Mouse (Mus musculus): Measurements from ENCODE around the gene Gm49322.

Gm49322 gene

GRCm38 (mm10) chr10:80584045-80584488, 21.8 kb upstream of the Gm49322 start:
- DNase-seq (ENCODE audit: low spot score in 2 of 2), result no peak

DNA sequence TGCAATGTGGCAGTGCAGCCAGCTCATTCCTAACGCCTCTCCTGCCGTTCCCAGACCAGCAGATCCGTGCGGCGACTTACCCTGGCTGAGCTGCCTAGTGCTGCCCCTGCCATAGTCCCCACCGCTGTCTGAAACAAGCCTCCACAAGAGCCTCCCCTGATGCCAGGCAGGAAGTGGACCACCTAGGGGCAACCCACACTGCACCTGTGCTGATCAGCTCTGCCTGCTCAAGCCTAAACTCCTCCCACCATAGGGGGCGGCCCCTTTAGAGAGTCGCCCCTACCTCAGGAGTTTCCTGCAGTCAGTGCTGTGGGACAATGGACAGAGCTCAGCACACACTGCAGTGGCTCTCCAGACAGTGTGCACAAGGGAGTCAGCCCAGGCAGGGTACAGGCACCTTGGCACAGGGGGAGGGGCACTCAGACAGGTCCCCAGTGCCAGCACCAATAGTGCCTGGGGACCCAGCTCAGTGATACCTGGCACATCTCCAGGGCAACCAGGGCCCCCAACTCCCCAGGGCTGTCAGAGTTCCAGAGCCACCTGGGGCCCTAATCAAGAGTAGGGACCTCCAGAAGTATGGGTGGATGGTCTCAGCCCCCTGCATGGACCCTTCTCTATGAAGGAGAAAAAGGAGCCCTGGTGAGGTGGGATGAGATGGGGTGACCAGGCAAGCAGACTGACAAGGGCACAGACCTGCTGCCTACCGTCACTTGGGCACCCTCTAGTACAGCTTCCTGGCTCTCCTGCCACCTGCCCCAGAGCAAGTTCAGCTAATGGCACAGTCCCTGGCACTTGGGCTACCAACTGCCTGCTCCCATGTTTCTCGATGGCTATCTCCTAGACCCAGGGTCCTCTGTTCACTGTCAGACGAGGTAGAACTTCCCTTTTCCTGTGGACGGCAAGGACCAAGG, 20.9 kb upstream of the Gm49322 start:
- no peak for DNase-seq (ENCODE audit: low spot score in 2 of 2)

- DNase-seq (ENCODE audit: low spot score in 2 of 2), result no peak
Observed at GRCm38 (mm10) chr10:80585581-80585980, 20.2 kb upstream of the Gm49322 start.

DNA sequence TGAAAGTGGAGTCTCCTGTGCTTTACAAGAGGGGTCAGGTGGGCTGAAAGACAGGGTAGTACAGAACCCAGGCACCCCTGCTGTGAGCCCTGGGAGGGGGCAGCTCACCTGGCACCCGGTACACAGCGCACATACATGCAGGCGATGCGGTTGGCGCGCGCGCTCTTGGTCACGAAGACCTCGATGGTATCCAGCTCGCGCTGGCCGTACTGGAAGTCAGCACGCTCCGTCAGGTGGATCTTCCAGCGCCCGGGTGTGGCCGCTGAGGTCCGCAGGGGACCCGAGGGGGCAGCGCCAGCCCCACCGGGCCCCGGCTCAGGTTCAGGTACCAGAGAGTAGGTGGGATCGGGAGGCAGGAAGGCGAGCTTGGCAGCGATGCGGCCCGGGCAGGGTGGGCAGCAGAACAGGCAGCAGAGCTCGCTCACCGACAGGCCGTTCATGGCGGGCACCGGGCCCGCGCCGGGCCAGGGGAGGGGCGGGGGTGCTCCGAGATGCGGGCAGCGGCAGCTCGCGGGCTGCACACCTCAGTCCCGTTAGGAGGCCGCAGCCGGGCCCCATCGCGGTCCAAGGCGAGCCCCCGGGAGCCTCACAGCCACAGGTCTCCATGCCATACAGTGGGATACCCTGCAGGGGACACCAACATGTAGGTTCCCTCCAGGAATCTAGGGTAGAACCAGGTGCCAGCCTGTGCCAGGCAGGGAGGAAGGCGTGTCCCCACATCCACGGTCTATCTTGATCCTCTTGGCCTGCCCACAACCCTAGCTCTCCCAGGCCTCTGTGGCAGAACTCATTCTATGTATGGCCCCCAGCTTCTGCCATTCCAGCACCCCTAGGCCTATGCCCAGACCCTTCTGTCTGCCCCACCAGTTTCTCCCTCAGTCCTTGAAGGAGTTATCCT, 19.2 kb upstream of the Gm49322 start:
- DNase-seq (ENCODE audit: low spot score in 2 of 2), result no peak

DNA sequence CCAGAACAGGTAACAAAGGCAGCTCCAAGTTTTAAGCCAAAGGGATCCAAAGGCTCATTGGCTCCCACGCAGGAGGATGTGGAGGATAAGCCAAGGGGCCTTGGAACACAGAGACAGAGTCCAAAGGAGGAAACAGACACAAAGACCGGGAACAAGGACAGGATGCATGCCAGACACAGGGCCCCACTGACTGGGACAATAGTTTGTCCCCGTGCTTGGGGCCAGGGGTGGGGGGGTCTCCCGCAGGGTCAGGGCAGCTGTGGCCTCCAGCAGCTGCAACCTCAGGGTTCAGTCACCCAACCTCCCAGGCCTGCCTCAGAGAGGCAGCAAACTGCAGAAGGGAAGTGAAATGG, 18.5 kb upstream of the Gm49322 start:
- no peak for DNase-seq (ENCODE audit: low spot score in 2 of 2)

- peak in 1 of 2 experiments; percentile 44 for DNase-seq (ENCODE audit: low spot score in 2 of 2)
Observed at GRCm38 (mm10) chr10:80589127-80589878, 16.5 kb upstream of the Gm49322 start.

DNA sequence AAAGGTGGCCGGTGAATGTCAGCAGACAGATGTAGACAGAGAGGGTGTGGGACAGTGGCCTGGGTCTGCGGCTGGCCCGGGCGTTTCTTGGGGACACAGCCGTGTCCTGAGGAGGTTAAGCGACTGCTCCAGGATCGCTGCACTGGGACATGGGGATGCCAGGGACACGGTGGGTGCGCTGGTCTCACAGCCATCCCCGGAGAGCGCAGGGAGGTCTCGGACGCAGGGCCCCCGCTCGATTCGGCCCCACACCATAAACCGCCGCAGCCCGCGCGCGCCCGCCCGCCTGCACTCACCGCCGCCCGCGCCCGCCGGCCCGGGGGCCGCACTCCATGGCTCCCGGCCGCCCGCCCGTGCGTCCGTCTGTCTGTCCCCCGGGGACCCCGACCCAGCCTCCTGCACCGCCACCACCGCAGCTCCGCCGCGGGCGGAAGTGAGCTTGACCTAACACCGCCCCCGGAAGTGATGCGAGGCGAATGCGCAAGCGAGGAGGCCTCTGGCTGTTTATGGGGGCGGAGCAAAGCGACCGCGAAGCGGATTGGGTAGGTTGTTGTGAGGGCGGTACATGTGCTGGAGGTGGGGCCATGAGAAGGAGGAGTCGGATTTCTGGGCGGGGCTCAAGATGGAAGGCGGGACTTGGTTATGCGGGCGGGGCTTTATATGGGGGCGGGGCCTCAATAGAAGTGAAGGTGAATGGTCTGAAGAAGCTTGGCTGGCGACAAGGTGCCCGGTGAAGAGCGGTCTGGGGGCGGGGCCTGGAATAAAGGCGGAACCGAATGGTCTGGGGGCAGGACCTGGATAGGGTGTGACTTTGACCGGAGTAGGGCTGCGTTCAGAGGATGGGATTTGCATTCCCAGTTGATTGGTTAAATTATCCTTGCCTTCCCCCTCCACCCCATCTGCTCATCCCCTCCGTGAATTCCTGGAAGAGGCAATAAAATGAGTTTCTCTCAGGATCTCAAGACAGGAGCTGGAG, 15.7 kb upstream of the Gm49322 start, which contains the start of gene Abhd17a:
Abhd17a (minus strand) TSS at position 463 of the 976 bp plus-strand sequence.
- DNase-seq (ENCODE audit: low spot score in 2 of 2), result peak; percentile 89 to 90

GRCm38 (mm10) chr10:80596318-80596717, 9.5 kb upstream of the Gm49322 start:
- no peak for DNase-seq (ENCODE audit: low spot score in 2 of 2)

GRCm38 (mm10) chr10:80602698-80603325, 3.0 kb upstream of the Gm49322 start, which contains the start of the genes Scamp4 and Adat3:
TSS of gene Scamp4 (plus strand) at chr10:80602872.
TSS of gene Adat3 (plus strand) at chr10:80602880.
- DNase-seq (ENCODE audit: low spot score in 2 of 2), result peak; percentile 96 to 98

GRCm38 (mm10) chr10:80603364-80603763, 2.5 kb upstream of the Gm49322 start:
- no peak for DNase-seq (ENCODE audit: low spot score in 2 of 2)

DNA sequence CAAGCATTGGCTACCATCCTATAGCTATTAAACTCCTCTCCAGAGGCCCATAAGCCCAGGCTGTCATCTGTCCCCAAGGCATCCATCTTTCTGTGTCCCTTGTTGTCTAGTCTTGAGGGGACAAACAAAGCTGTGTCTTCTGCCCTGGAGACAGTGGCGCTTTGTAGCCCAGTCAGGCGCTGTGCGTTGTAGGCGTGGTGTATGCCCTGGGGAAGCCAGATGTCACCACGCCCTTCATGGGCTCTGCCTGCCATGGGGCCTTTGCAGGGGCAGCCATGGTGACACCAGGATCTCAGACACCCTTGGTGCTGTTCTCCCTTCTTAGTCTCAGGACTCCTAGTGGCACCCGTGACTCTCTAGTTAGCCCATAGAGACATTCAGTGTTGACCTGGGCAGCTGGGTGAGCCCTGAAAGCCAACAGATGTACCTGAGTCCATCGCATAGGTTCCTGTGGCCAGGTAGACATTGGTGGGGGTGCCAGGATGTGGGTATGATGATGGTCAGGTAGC, 1.8 kb upstream of the Gm49322 start:
- no peak for DNase-seq (ENCODE audit: low spot score in 2 of 2)

DNA sequence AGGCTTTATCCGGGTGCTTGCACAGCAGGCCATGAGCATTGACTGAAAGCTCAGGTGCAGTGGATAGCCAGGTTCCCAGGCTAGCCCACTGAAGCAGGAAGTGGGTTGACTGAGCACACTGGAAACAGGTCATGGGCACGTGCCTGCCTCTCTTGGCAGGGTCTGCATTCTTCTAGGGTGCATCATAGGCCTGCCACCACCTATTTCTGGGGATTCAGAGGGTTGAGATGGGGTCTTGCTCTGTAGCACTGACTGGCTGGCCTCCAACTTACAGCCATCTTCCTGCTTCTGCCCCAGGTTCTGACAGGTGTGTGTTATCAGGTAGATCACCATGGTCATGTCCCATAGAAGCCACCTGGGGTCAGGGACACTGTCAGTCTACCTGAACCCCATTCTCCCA, 833 bp upstream of the Gm49322 start:
- no peak for DNase-seq (ENCODE audit: low spot score in 2 of 2)

- DNase-seq (ENCODE audit: low spot score in 2 of 2), result no peak
Observed at GRCm38 (mm10) chr10:80606306-80606705, 485 bp downstream of the Gm49322 start.

DNA sequence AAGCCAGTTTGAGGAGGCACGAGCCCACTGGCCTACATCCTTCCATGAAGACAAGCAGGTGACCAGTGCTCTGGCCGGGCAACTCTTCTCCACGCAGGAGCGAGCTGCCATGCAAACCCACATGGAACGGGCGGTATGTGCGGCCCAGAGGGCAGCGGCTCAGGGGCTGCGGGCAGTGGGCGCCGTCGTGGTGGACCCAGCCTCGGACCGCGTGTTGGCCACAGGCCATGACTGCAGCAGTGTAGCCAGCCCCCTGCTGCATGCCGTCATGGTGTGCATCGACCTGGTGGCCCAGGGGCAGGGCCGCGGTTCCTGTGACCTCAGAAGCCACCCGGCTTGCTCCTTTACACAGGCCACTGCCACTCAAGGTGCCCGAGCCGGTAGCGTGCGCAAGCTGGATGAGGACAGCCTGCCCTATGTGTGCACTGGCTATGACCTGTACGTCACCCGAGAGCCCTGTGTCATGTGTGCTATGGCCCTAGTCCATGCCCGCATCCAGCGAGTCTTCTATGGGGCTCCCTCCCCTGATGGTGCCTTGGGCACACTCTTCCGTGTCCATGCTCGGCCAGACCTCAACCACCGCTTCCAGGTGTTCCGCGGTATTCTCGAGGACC, 1.0 kb downstream of the Gm49322 start:
- no peak for DNase-seq (ENCODE audit: low spot score in 2 of 2)

- no peak for DNase-seq (ENCODE audit: low spot score in 2 of 2)
Observed at GRCm38 (mm10) chr10:80608435-80608834, 2.6 kb downstream of the Gm49322 start.

DNA sequence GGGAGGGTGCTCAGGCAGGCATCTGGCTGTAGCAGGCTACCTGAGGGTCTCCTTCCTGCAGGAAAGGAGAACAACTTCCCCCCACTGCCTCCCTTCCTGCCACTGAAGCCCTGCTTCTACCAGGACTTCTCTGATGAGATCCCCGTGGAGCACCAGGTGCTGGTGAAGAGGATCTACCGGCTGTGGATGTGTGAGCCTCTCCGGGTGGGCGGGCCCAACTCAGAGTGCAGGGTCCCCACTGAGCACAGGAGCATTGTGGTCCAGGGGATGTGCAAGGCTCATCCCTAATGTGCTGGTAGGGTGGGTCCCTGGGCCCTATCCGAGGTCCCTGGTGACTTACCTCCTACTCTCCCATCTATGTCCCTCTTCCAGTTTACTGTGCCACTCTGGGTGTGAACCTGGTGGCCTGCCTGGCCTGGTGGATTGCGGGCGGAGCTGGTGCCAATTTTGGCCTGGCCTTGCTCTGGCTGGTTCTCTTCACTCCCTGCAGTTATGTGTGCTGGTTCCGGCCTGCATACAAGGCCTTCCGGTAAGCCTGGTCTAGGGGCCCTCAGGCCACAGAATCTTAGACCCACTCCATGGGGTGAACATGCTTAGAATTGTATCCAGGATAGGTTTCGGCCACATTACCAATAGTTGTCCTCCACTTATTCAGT, 3.6 kb downstream of the Gm49322 start:
- no peak for DNase-seq (ENCODE audit: low spot score in 2 of 2)

DNA sequence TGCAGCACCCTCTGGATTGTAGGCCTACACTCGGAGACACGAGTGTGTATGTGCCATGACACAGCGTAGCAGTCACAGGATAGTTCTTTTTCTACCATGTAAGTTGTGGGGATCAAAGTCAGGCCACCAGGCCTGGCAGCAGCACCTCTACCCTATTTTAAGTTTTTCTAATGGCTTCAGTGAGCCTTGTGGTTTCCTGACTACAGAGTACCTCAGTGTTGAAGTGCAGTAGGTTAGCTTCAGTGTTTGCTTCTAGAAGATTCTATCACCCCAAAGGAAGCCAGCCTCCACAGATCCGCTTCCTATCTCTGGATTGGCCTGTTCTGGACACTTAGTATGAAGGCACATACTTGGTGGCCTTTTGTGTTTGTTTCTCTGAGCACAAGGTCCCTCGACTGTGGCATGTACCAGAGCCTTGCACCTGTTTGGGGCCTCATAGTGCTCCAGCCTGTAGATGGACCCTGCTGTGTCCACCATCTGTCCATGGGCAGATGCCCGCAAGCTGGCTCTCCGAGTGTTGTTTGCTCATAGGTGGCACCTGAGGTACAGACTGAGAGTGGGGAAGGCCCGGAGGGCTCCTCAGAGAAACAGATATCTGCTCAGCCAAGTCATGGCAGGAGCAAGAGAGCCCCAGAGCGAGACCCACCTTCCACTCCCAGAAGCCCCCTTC, 4.4 kb downstream of the Gm49322 start:
- DNase-seq (ENCODE audit: low spot score in 2 of 2), result no peak

DNA sequence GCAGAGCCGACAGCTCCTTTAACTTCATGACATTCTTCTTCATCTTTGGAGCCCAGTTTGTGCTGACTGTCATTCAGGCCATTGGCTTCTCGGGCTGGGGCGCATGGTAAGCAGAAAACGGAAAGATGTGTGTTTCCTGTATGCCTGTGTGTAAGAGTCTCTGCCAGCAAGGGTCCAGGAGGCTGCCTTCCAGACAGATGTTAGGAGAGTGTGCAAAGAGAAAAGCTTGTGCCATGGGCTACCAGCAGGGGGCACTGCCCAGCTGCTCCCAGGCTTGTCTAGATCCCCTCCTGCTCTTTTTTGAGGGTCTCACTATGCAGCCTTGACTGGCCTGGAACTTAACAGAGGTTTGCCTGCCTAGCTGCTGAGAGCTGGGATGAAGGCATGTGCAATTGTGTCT, 5.2 kb downstream of the Gm49322 start:
- DNase-seq (ENCODE audit: low spot score in 2 of 2), result peak; percentile 32 to 39
